Mouse (Mus musculus): ENCODE data around the gene Dnm3. TPM values are rescaled to one million over a fixed set of nuclear protein-coding genes. Genes with fewer than 3 reads are reported as not detected.

The Dnm3 gene
- polyA plus RNA-seq, 1 experiment = 3.0 TPM

- H3K4me3 ChIP-seq = no peak overlapping the region
- H3K27me3 ChIP-seq (ENCODE audit: control insufficient read depth, insufficient read depth, insufficient read length) = no peaks in the 10 kb centered on the region
- H3K36me3 ChIP-seq (ENCODE audit: control insufficient read depth, insufficient read depth) = no peaks in the 10 kb centered on the region
- no peak for TF ChIP-seq SRF (IDR thresholded peaks at IDR 0.05; ENCODE audit: control insufficient read depth, insufficient read length, low read depth)
- no peaks in the 10 kb centered on the region for H3K79me2 ChIP-seq (ENCODE audit: control insufficient read depth, insufficient read depth)
- H3K4me2 ChIP-seq (ENCODE audit: low read depth) = no peak overlapping the region
- no peak overlapping the region for H3ac ChIP-seq (ENCODE audit: control insufficient read depth, insufficient read length)
Measured at GRCm38 (mm10) chr1:162469752-162470280, 8.0 kb downstream of the Dnm3 start.

GRCm38 (mm10) chr1:162463676-162464075 lies 14.2 kb downstream of the Dnm3 start:
- no peak overlapping the region for H3K4me3 ChIP-seq
- no peaks in the 10 kb centered on the region for H3K36me3 ChIP-seq (ENCODE audit: control insufficient read depth, insufficient read depth)
- H3ac ChIP-seq (ENCODE audit: control insufficient read depth, insufficient read length) = no peak overlapping the region
- no peaks in the 10 kb centered on the region for H3K27me3 ChIP-seq (ENCODE audit: control insufficient read depth, insufficient read depth, insufficient read length)
- peak overlapping the region; percentile 5 for H3K4me2 ChIP-seq (ENCODE audit: low read depth)
- no peak for TF ChIP-seq MYOD1 (IDR thresholded peaks at IDR 0.05; ENCODE audit: control insufficient read depth in 1 of 3, insufficient read length in 2 of 3, low read depth in 2 of 3)
- TF ChIP-seq USF1 (IDR thresholded peaks at IDR 0.05; ENCODE audit: low read depth) = no peak
- no peak for TF ChIP-seq POLR2A (IDR thresholded peaks at IDR 0.05; ENCODE audit: insufficient read length, low read depth)
- no peak for TF ChIP-seq CEBPB (IDR thresholded peaks at IDR 0.05; ENCODE audit: insufficient read depth, poor library complexity, severe bottlenecking)
- no peak for TF ChIP-seq TCF12 (IDR thresholded peaks at IDR 0.05; ENCODE audit: insufficient read depth, poor library complexity, severe bottlenecking)
- no peak for TF ChIP-seq SRF (IDR thresholded peaks at IDR 0.05; ENCODE audit: control insufficient read depth, insufficient read length, low read depth)
- TF ChIP-seq REST (IDR thresholded peaks at IDR 0.05; ENCODE audit: insufficient read depth, insufficient read length) = no peak
- no peak for TF ChIP-seq TCF3 (IDR thresholded peaks at IDR 0.05; ENCODE audit: insufficient read length, low read depth)
- TF ChIP-seq MYOG (IDR thresholded peaks at IDR 0.05; ENCODE audit: control insufficient read depth in 1 of 3, insufficient read depth in 1 of 3, insufficient read length in 2 of 3, low read depth in 2 of 3) = no peak
- no peak for TF ChIP-seq MAX (IDR thresholded peaks at IDR 0.05; ENCODE audit: low read depth)
- no peak for TF ChIP-seq E2F4 (IDR thresholded peaks at IDR 0.05; ENCODE audit: insufficient read depth)
- no peak for TF ChIP-seq POLR2AphosphoS2 (IDR thresholded peaks at IDR 0.05; ENCODE audit: insufficient read length, low read depth)
- H3K79me2 ChIP-seq (ENCODE audit: control insufficient read depth, insufficient read depth) = no peaks in the 10 kb centered on the region

GRCm38 (mm10) chr1:162458711-162459110 lies 19.1 kb downstream of the Dnm3 start:
- H3ac ChIP-seq (ENCODE audit: control insufficient read depth, insufficient read length) = no peak overlapping the region
- H3K4me2 ChIP-seq (ENCODE audit: low read depth) = no peak overlapping the region
- no peaks in the 10 kb centered on the region for H3K79me2 ChIP-seq (ENCODE audit: control insufficient read depth, insufficient read depth)
- no peaks in the 10 kb centered on the region for H3K36me3 ChIP-seq (ENCODE audit: control insufficient read depth, insufficient read depth)
- H3K27me3 ChIP-seq (ENCODE audit: control insufficient read depth, insufficient read depth, insufficient read length) = no peaks in the 10 kb centered on the region
- TF ChIP-seq REST (IDR thresholded peaks at IDR 0.05; ENCODE audit: insufficient read depth, insufficient read length) (no peak), MYOG (IDR thresholded peaks at IDR 0.05; ENCODE audit: control insufficient read depth in 1 of 3, insufficient read depth in 1 of 3, insufficient read length in 2 of 3, low read depth in 2 of 3) (no peak), E2F4 (IDR thresholded peaks at IDR 0.05; ENCODE audit: insufficient read depth) (no peak), TCF12 (IDR thresholded peaks at IDR 0.05; ENCODE audit: insufficient read depth, poor library complexity, severe bottlenecking) (no peak), SRF (IDR thresholded peaks at IDR 0.05; ENCODE audit: control insufficient read depth, insufficient read length, low read depth) (no peak), TCF3 (IDR thresholded peaks at IDR 0.05; ENCODE audit: insufficient read length, low read depth) (no peak), USF1 (IDR thresholded peaks at IDR 0.05; ENCODE audit: low read depth) (no peak), POLR2AphosphoS2 (IDR thresholded peaks at IDR 0.05; ENCODE audit: insufficient read length, low read depth) (no peak), MAX (IDR thresholded peaks at IDR 0.05; ENCODE audit: low read depth) (no peak), MYOD1 (IDR thresholded peaks at IDR 0.05; ENCODE audit: control insufficient read depth in 1 of 3, insufficient read length in 2 of 3, low read depth in 2 of 3) (no peak), POLR2A (IDR thresholded peaks at IDR 0.05; ENCODE audit: insufficient read length, low read depth) (no peak), CEBPB (IDR thresholded peaks at IDR 0.05; ENCODE audit: insufficient read depth, poor library complexity, severe bottlenecking) (no peak)
- no peak overlapping the region for H3K4me3 ChIP-seq

- no peak overlapping the region for H3K4me2 ChIP-seq (ENCODE audit: low read depth)
- no peak overlapping the region for H3K4me3 ChIP-seq
- H3K27me3 ChIP-seq (ENCODE audit: control insufficient read depth, insufficient read depth, insufficient read length) = no peaks in the 10 kb centered on the region
- H3K36me3 ChIP-seq (ENCODE audit: control insufficient read depth, insufficient read depth) = no peaks in the 10 kb centered on the region
- H3K79me2 ChIP-seq (ENCODE audit: control insufficient read depth, insufficient read depth) = no peaks in the 10 kb centered on the region
- no peak overlapping the region for H3ac ChIP-seq (ENCODE audit: control insufficient read depth, insufficient read length)
- no peak for TF ChIP-seq REST (IDR thresholded peaks at IDR 0.05; ENCODE audit: insufficient read depth, insufficient read length)
- TF ChIP-seq SRF (IDR thresholded peaks at IDR 0.05; ENCODE audit: control insufficient read depth, insufficient read length, low read depth) = no peak
- no peak for TF ChIP-seq MYOG (IDR thresholded peaks at IDR 0.05; ENCODE audit: control insufficient read depth in 1 of 3, insufficient read depth in 1 of 3, insufficient read length in 2 of 3, low read depth in 2 of 3)
- no peak for TF ChIP-seq USF1 (IDR thresholded peaks at IDR 0.05; ENCODE audit: low read depth)
- TF ChIP-seq E2F4 (IDR thresholded peaks at IDR 0.05; ENCODE audit: insufficient read depth) = no peak
- no peak for TF ChIP-seq TCF12 (IDR thresholded peaks at IDR 0.05; ENCODE audit: insufficient read depth, poor library complexity, severe bottlenecking)
- no peak for TF ChIP-seq CEBPB (IDR thresholded peaks at IDR 0.05; ENCODE audit: insufficient read depth, poor library complexity, severe bottlenecking)
- TF ChIP-seq POLR2A (IDR thresholded peaks at IDR 0.05; ENCODE audit: insufficient read length, low read depth) = no peak
- TF ChIP-seq POLR2AphosphoS2 (IDR thresholded peaks at IDR 0.05; ENCODE audit: insufficient read length, low read depth) = no peak
Measured at GRCm38 (mm10) chr1:162456861-162457260, 21.0 kb downstream of the Dnm3 start.

- Histone ChIP-seq H3K36me3 (ENCODE audit: control insufficient read depth, insufficient read depth) (no peaks in the 10 kb centered on the region), H3K4me3 (no peak overlapping the region), H3ac (ENCODE audit: control insufficient read depth, insufficient read length) (no peak overlapping the region), H3K79me2 (ENCODE audit: control insufficient read depth, insufficient read depth) (no peaks in the 10 kb centered on the region), H3K4me2 (ENCODE audit: low read depth) (no peak overlapping the region), H3K27me3 (ENCODE audit: control insufficient read depth, insufficient read depth, insufficient read length) (no peaks in the 10 kb centered on the region)
- no peak for TF ChIP-seq SRF (IDR thresholded peaks at IDR 0.05; ENCODE audit: control insufficient read depth, insufficient read length, low read depth)
- TF ChIP-seq REST (IDR thresholded peaks at IDR 0.05; ENCODE audit: insufficient read depth, insufficient read length) = no peak
- no peak for TF ChIP-seq TCF12 (IDR thresholded peaks at IDR 0.05; ENCODE audit: insufficient read depth, poor library complexity, severe bottlenecking)
- TF ChIP-seq POLR2AphosphoS2 (IDR thresholded peaks at IDR 0.05; ENCODE audit: insufficient read length, low read depth) = no peak
- no peak for TF ChIP-seq CEBPB (IDR thresholded peaks at IDR 0.05; ENCODE audit: insufficient read depth, poor library complexity, severe bottlenecking)
- TF ChIP-seq E2F4 (IDR thresholded peaks at IDR 0.05; ENCODE audit: insufficient read depth) = no peak
- no peak for TF ChIP-seq MAX (IDR thresholded peaks at IDR 0.05; ENCODE audit: low read depth)
- TF ChIP-seq USF1 (IDR thresholded peaks at IDR 0.05; ENCODE audit: low read depth) = no peak
- no peak for TF ChIP-seq MYOG (IDR thresholded peaks at IDR 0.05; ENCODE audit: control insufficient read depth in 1 of 3, insufficient read depth in 1 of 3, insufficient read length in 2 of 3, low read depth in 2 of 3)
- TF ChIP-seq TCF3 (IDR thresholded peaks at IDR 0.05; ENCODE audit: insufficient read length, low read depth) = no peak
- no peak for TF ChIP-seq POLR2A (IDR thresholded peaks at IDR 0.05; ENCODE audit: insufficient read length, low read depth)
- no peak for TF ChIP-seq MYOD1 (IDR thresholded peaks at IDR 0.05; ENCODE audit: control insufficient read depth in 1 of 3, insufficient read length in 2 of 3, low read depth in 2 of 3)
Measured at GRCm38 (mm10) chr1:162456406-162456805, 21.4 kb downstream of the Dnm3 start.
